Mouse (Mus musculus) natural killer cell, adult 2 months (primary cell): Measurements from ENCODE around the gene Nip7.
"Not testable (repeated sequence)": the region's sequence is repeated elsewhere in the genome, so short reads cannot be mapped to it uniquely, and the experiment has no call there.

Source experiments
- DNase-seq, 2 experiments: peaks; one replicate each; pipeline ENCODE4 v3.0.0; 2022; ENCODE audit warnings: low spot score in 2 of 2

The Nip7 gene

DNA sequence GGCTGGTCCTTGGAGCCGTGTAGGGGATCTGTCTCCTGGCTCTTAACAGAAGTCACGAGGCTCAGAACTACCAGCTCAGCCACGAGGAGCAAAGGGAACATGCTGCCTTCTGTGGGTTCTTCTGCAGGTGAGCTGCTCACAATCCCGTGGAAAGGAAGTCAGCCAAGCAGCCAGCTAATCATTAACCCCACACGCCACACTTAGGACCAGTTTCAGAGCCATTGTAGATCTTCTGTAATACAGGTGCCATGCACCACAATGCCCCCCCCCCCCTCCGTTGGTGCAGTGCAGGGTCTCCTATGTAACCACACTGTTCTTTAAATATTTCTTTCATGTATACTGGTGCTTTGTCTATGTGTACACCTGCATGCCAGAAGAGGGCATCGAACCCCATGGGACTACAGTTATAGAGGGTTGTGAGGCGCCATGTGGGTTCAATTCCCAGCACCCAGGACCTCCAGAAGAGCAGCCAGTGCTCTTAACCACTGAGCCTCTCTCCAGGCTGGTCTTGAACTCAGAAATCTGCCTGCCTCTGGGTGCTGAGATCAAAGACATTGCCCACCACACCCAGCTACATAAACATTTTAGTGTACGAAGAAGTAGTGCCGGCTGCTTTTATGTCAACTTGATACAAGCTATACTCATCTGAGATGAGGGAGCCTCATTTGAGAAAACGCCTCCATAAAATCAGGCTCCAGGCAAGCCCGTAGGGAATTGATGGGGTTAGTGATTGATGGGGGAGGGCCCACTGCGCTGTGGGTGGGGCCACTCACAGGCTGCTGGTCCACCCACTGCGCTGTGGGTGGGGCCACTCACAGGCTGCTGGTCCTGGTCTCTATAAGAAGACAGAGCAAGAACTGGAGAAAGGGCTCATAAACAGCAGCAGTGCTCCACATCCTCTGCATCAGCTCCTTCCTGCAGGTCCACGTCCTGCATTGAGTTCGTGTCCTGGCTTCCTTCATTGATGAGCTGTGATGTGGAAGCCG is 9.1 kb downstream of the Nip7 start, which contains the start of gene Tmed6:
Tmed6 (minus strand) TSS at position 134 of the 986 bp plus-strand sequence.
- DNase-seq: peak in 1 of 2 experiments; percentile 37

DNA sequence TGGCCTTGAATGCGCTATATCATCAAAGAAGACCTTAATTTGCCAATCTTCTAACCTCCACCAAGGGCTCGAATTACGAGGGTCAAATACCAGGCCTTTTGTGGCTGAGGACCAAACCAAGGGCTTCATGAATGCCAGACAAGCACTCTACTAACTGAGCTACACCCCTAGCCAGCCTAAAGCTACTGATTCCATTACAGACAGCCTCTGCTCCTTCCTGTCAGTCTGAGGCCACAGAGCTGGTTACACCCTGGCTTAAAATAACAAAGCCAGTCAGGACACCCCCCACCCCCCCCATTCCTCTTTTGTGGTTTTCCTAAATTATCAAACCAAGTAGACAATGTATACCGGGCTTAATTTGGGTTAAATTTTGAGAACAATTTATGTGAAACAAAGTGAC is 17.0 kb downstream of the Nip7 start:
- DNase-seq: no peak

DNA sequence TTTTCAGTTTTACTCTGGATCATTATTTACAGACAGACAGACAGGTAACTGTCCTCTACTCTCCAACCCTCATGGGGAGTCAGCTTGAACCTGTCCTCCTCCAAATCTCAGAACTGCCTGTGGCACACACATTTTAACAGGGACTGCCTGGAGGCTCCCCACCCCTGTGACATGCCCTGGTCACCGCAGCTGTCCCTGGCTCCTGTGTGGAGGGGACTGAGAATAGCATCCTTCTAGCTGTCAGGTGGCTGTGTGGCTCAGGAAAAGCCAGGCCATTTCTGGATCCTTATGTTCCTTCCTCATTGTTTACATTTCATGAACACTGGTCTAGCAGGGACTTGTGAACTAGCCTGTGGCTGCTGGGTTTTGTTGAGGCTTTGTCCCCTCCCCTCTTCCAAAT is 17.5 kb downstream of the Nip7 start:
- DNase-seq: no peak

DNA sequence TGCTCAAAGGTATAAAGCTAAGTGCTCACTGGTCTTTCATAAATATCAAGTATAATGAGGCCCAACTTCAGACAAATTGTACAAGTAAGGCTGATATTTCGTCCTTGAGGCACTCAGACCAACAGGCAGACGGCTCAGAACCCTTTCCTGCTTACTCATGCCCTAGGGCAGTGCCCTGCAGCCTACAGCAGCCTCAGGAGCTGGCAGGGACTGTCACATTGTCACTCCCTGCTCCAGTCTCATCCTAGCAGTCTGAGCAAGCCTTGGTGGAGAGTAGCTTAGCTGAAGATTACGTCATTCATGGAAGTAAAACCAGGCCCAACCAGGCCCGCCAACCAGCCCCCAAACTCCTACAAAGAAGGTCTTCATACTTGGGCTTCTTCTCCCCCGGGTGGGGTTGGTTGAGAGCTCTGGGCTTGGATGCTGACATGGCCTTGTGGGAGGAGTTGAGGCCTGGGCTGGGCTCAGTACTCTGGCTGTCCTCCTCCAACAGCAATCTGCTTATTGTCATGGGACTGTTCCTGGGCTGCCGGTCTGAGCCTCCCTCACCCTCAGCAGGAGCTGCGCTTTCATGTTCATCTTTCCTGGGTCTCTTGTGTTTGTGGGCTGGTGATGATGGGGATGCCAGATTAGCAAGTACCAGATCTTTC is 19.7 kb downstream of the Nip7 start:
- DNase-seq: no peak

DNA sequence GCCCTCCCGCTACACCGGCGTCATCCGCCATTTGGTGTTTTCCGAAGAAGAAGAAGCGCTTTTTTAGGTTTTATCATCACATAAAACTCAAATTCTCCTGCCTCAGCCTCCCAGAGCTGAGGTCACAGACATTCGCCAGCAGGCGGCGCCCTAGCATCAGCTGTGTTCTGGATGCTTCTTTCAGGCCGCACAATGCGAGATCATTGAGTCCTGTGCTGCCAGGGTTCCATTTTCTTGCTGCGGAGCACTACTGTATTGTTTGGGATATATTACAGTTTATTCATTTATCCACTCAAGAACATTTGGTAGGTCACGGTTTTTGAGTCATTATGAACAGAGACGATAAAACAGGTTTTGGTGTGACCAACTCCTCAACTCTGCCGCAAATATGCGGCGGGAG is 28.7 kb downstream of the Nip7 start:
- peak in 1 of 2 experiments; percentile 25 for DNase-seq

DNA sequence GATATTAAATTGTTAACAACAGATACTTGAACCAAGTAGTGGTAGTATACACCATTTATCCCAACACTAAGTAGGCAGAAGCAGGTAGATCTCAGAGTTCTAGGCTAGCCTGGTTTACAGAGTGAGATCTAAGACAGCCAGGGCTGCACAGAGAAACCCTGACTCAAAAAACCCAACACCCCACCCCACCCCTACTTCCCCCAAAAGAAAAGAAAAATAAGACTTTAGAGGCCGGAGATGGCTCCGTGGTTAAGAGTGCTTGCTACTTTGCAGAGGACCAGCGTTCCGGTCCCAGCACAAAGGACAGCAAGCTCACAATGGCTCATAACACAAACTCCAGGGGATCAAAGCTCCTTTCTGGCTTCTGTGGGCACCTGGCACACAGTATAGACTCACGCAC is 29.3 kb downstream of the Nip7 start:
- no peak for DNase-seq

DNA sequence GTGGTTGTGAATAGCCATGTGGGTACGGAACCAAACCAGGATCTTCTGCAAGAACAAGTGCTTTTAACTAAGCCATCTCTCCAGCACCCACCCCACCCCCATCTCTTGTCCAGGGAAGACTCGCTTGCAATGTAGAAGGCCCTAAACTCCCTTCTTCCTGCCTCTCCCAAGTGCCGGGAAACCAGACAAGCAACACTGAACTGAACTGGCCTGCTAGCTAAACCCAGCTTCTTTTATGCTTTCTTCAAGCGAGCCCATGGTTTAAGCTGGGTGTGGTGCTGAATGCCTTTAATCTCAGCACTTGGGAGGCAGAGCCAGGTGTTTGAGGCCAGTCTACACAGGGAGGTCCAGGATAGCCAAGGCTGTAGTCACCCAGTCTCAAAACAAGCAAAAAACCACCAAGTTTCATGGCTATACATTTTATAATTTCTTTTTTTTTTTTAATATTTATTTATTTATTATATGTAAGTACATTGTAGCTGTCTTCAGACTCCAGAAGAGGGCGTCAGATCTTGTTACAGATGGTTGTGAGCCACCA is 31.9 kb downstream of the Nip7 start:
- DNase-seq: no peak

DNA sequence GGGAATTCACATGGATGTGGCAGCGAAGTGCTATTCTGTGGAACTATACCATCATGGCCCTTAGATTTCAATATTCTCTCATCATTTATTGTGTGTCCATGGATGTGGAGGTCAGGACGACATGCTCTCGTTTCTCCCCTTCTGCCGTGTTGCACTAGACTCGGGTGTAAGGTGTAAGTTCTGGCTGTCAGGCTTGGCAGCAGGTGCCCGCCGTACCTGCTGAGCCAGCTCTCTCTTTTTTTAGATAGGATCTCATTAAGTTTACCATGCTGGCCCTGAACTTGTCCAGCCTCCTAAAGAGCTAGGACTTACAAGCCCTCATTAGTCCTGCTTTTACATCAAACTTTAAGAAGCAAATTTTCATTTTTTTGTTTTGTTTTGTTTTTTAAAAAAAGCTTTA is 33.9 kb downstream of the Nip7 start:
- DNase-seq: no peak

DNA sequence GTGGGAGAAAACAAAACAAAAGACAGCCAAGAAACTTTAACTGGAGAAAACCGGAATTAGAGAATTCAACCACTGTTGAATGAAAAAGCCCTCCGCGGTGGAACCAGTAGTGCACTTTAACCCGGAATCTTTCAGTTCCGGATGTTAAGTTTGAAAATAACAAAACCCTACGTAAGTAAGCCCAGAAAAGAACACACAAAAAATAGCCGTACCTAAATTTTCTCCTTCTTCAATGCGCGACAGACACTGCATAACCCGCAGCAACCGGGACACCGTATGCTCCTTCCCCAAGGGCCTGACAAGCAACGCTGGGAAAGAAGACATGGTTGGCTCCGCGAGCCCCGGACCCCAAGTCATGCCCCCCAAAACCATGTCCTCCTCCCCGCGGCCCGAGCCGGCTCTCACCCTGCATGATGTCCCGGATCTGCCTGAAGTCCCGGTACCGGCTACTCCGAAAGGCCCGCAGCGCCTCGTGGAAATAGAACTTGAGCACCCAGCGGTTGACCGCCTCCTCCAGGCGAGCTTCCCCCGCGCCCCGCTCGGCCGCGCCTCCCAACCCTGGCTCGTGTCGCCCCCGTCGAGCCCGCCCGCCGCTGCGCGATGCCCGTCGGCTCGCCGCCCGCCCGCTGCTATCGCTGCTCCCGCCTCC is 39.2 kb downstream of the Nip7 start:
- no peak for DNase-seq

DNA sequence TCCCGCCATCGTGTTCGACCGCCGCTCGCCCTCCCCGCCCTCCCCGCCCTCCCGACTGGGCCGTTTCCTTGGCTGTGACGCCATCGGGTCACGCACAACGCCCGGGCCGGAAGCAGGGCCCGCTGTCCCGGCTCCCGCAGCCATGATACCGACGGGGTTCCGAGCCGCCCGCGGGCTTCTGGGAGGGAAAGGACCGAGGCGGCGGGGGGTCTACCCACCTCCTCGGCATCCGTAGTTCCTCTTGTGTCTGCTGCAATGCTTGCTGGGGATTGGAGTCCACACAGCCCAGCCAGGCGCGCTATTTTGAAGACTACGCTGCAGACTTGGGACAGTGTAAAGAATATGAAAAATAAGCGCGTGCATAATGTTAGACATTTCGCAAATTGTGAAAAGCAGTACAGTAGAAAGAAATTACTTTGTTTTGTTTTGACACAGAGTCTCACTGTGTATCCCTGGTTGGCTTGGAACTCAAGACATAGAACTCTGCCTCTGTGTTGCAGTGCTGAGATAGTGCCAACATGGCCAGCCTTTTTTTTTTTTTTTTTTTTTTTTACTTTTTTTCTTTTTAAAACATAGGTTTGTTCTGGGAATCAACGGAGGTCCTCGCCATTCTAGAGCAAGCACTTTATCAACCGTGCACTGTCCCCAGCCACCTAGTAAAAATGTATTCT is 39.8 kb downstream of the Nip7 start, which contains the start of gene Terf2:
Terf2 (minus strand) TSS at position 182 of the 671 bp plus-strand sequence.
- peak; percentile 89 to 93 for DNase-seq

DNA sequence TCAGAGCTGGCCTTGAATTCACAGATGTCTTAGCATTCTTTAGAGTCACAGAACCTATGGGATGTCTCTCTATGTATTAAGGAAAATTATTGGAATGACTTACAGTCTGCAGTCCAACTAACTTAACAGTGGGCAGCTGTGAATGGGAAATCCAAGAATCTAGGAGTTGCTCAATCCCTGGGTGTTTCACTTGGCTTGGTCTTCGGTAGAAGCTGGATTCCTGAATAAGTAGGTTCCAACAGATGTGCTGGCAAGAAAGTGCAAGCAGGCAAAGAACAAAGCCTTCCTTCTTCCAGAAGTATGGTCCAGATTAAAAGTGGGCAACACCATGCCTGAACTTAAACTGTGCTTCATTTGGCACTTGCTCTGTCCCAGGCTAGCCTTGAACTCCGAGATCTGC is 44.0 kb downstream of the Nip7 start:
- DNase-seq: no peak

DNA sequence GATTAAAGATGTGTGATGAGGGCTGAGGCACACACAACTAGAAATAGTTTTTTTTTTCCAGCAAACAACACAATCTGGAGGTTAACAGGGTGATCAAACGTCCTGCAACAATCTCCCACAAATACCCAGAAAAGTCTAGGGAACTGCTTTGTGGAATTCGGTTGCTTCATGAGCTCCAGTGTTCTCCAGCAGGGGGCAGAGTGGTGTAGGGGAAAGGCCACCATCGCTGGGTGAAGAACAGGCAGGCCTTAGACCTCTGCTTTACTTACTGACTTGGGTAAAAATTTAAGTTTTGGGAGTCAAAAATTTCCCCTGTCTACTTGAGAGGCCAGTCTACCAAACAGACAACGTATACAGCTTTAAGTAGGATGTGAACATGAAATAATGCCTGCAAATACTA is 47.9 kb downstream of the Nip7 start:
- DNase-seq: peak; percentile 34 to 58

DNA sequence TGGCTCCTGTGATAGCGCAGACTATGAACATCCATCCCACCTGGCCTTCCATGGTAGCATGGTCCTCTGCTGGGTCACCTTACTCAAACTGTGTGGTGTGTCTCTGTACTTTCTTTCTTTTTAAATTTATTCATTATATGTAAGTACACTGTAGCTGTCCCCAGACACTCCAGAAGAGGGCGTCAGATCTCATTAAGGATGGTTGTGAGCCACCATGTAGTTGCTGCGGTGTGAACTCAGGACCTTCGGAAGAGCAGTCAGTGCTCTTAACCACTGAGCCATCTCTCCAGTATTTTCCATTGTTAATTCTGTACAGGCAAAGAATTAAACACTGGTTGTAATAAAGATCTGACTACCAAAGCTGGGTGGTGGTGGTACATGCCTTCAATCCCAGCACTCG is 51.4 kb downstream of the Nip7 start:
- DNase-seq: not testable (repeated sequence)

DNA sequence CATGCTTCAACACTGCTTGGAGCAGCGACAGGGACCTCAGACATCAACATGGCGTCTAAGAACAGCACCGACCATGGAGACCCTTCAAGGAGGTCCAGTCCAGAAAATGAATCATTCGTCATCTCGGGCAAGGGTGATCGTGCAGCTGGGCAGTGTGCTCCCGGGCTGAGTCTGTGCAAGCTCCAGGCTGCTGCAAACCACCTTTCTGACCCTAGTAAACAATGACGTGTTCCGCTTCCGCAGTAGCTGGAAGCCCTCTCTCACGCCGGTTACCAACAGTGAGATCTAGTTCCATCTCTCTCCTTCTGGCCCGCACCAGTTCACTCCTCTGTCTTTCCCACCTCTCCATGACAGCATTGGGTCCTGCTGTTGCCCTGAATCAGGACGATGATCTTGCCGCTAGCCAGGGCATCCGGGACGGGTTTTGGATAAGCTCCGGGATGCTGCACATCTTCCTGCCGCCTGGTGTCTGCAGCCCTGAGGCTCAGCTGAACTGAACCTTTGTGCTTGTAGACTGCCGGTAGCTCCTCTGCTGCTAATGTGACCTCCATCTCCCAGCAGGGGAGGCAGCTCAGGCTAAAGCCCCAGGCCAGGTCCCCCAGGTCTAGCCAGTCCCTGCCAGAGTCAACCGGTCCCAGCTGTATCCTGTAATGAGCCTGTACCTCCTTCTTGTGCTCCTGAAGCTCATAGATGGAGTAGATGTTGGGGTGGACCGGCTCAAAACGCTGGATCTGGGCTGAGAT is 52.5 kb downstream of the Nip7 start:
- DNase-seq: no peak

DNA sequence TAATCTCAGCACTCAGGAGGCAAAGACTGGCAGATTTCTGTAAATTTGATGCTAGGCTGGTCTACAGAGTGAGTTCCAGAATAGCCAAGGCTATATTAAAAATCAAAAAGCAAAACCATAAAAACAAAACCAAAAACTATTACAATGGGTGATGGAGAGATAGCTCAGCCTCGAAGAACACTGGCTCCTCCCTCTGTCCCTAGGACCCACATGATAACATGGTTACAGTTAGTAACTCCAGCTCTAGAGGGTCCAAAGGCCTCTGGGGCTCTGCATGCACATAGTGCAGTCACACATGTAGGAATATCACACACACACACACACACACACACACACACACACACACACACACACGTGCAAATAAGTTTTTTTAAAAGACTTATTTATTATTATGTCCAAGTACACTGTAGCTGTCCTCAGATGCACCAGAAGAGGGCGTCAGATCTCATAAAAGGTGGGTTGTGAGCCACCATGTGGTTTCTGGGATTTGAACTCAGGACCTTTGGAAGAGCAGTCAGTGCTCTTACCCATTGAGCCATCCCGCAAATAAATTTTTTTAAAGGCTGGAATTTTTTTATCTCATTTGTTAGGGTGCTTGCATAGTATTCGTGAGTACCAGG is 53.2 kb downstream of the Nip7 start:
- no peak for DNase-seq
